Mouse (Mus musculus) CH12.LX (cell line): Measurements from ENCODE around the gene Ablim1. TPM values are rescaled to one million over a fixed set of nuclear protein-coding genes. Genes with fewer than 3 reads are reported as not detected.

Source experiments
- DNase-seq: peaks from one replicate; pipeline ENCODE4 v3.0.0-alpha.2; 2013; ENCODE audit errors: extremely low read depth
- H3K27ac ChIP-seq: 2 replicates; pipeline ENCODE4 v1.5.1; 2012; ENCODE audit warnings: low read depth, mild to moderate bottlenecking, control low read depth, moderate library complexity; ENCODE audit not compliant: insufficient read depth
- H3K27me3 ChIP-seq: replicated peaks from 2 replicates; pipeline ENCODE3; 2012; ENCODE audit warnings: inconsistent platforms
- H3K36me3 ChIP-seq, 2 experiments: replicated peaks in 1 of 2; 2 replicates each; pipeline versions ENCODE3 to v1.6.1; 2012; ENCODE audit warnings: inconsistent platforms in 1 of 2, low read length in 1 of 2, mild to moderate bottlenecking in 1 of 2, mixed read lengths in 1 of 2, moderate library complexity in 1 of 2; ENCODE audit not compliant: control insufficient read depth in 1 of 2, insufficient read depth in 1 of 2
- H3K4me1 ChIP-seq, 2 experiments: 2 replicates each; pipeline ENCODE4 v1.6.1; 2012; ENCODE audit warnings: inconsistent platforms in 1 of 2, moderate library complexity in 1 of 2; ENCODE audit not compliant: insufficient read depth in 2 of 2, control insufficient read depth in 1 of 2
- H3K4me2 ChIP-seq: 2 replicates; pipeline ENCODE4 v1.6.1; 2012; ENCODE audit warnings: low read depth, mild to moderate bottlenecking, control low read depth; ENCODE audit not compliant: poor library complexity, insufficient read depth, severe bottlenecking
- H3K4me3 ChIP-seq, 3 experiments: fragments of 150-350 bp in 1 of 3; sonication (generic) in 1 of 3; replicated peaks in 1 of 3; 2 replicates each; pipeline versions ENCODE3 to v1.5.1; 2011 to 2012; ENCODE audit warnings: low read depth in 2 of 3, low read length in 2 of 3, mild to moderate bottlenecking in 2 of 3, moderate library complexity in 2 of 3, control low read depth in 1 of 3, improper control_type of control experiment in 1 of 3, inconsistent platforms in 1 of 3, mixed read lengths in 1 of 3; ENCODE audit not compliant: poor library complexity in 1 of 3
- H3K79me2 ChIP-seq: replicated peaks from 2 replicates; pipeline ENCODE4 v1.6.1; 2012; ENCODE audit warnings: mild to moderate bottlenecking, moderate library complexity; ENCODE audit not compliant: control insufficient read depth, poor library complexity, insufficient read depth, severe bottlenecking; ENCODE audit errors: extremely low read depth
- H3K9ac ChIP-seq: 2 replicates; pipeline ENCODE4 v1.6.1; 2012; ENCODE audit warnings: low read depth, mild to moderate bottlenecking, control low read depth, moderate library complexity; ENCODE audit not compliant: insufficient read depth
- H3K9me3 ChIP-seq: replicated peaks from 2 replicates; pipeline ENCODE3; 2012; ENCODE audit warnings: low read length, inconsistent platforms, mixed read lengths
- BHLHE40 ChIP-seq: IDR thresholded peaks from 2 replicates; pipeline ENCODE4 v1.6.1; 2011; ENCODE audit warnings: mild to moderate bottlenecking, low read depth, low read length, improper control_type of control experiment
- CHD1 ChIP-seq: IDR thresholded peaks from 2 replicates; pipeline ENCODE4 v1.6.1; 2012; ENCODE audit warnings: low read depth, low read length, improper control_type of control experiment, inconsistent platforms
- CHD2 ChIP-seq: IDR thresholded peaks from 2 replicates; pipeline ENCODE4 v1.6.1; 2011; ENCODE audit warnings: low read length, improper control_type of control experiment
- E2F4 ChIP-seq: IDR thresholded peaks from 2 replicates; pipeline ENCODE4 v1.6.1; 2011; ENCODE audit warnings: low read depth, low read length, improper control_type of control experiment; ENCODE audit not compliant: insufficient replicate concordance
- GABPA ChIP-seq: IDR thresholded peaks from 2 replicates; pipeline ENCODE4 v1.6.1; 2012; ENCODE audit warnings: low read depth, low read length, improper control_type of control experiment, inconsistent platforms; ENCODE audit not compliant: insufficient replicate concordance
- HCFC1 ChIP-seq: IDR thresholded peaks from 2 replicates; pipeline ENCODE4 v1.6.1; 2012; ENCODE audit warnings: low read depth, mild to moderate bottlenecking, inconsistent platforms, low read length, improper control_type of control experiment
- IRF4 ChIP-seq: IDR thresholded peaks from 2 replicates; pipeline ENCODE4 v1.6.1; 2014; ENCODE audit warnings: low read depth, mild to moderate bottlenecking, inconsistent platforms, low read length, improper control_type of control experiment
- JUN ChIP-seq: IDR thresholded peaks from 2 replicates; pipeline ENCODE4 v1.6.1; 2011; ENCODE audit warnings: low read depth, mild to moderate bottlenecking, low read length, improper control_type of control experiment, moderate library complexity; ENCODE audit not compliant: insufficient read depth
- JUND ChIP-seq: conservative IDR thresholded peaks from 2 replicates; pipeline ENCODE4 v1.6.1; 2011; ENCODE audit warnings: low read depth, low read length, improper control_type of control experiment
- KAT2A ChIP-seq: IDR thresholded peaks from 2 replicates; pipeline ENCODE4 v1.6.1; 2012; ENCODE audit warnings: low read length, improper control_type of control experiment, inconsistent platforms; ENCODE audit not compliant: insufficient replicate concordance
- MAX ChIP-seq: IDR thresholded peaks from 2 replicates; pipeline ENCODE4 v1.6.1; 2011; ENCODE audit warnings: low read length, improper control_type of control experiment
- MXI1 ChIP-seq: IDR thresholded peaks from 2 replicates; pipeline ENCODE4 v1.6.1; 2011; ENCODE audit warnings: mild to moderate bottlenecking, low read depth, low read length, improper control_type of control experiment
- NELFE ChIP-seq: IDR thresholded peaks from 2 replicates; pipeline ENCODE4 v1.6.1; 2011; ENCODE audit warnings: low read depth, low read length, improper control_type of control experiment
- NRF1 ChIP-seq: IDR thresholded peaks from 2 replicates; pipeline ENCODE4 v1.6.1; 2014; ENCODE audit warnings: low read depth, mild to moderate bottlenecking, inconsistent platforms, low read length, improper control_type of control experiment, moderate library complexity
- PAX5 ChIP-seq: IDR thresholded peaks from 2 replicates; pipeline ENCODE4 v1.6.1; 2012; ENCODE audit warnings: low read length, inconsistent platforms, mixed read lengths
- POLR2A ChIP-seq: IDR thresholded peaks from 2 replicates; pipeline ENCODE4 v1.6.1; 2011; ENCODE audit warnings: low read depth, mild to moderate bottlenecking, improper control_type of control experiment, low read length
- RCOR1 ChIP-seq: conservative IDR thresholded peaks from 2 replicates; pipeline ENCODE4 v1.6.1; 2012; ENCODE audit warnings: low read depth, mild to moderate bottlenecking, inconsistent platforms, low read length, improper control_type of control experiment
- SIN3A ChIP-seq: IDR thresholded peaks from 2 replicates; pipeline ENCODE4 v1.6.1; 2012; ENCODE audit warnings: low read length, improper control_type of control experiment, inconsistent platforms
- TCF12 ChIP-seq: IDR thresholded peaks from 2 replicates; pipeline ENCODE4 v1.6.1; 2014; ENCODE audit warnings: low read depth, mild to moderate bottlenecking, inconsistent platforms, low read length, improper control_type of control experiment
- ZC3H11A ChIP-seq: IDR thresholded peaks from 2 replicates; pipeline ENCODE4 v1.6.1; 2012; ENCODE audit warnings: low read depth, mild to moderate bottlenecking, inconsistent platforms, low read length, improper control_type of control experiment
- ZKSCAN1 ChIP-seq: IDR thresholded peaks from 2 replicates; pipeline ENCODE4 v1.6.1; 2012; ENCODE audit warnings: low read depth, inconsistent platforms, low read length, improper control_type of control experiment, borderline replicate concordance
- ZMIZ1 ChIP-seq: IDR thresholded peaks from 2 replicates; pipeline ENCODE4 v1.6.1; 2012; ENCODE audit warnings: low read depth, mild to moderate bottlenecking, inconsistent platforms, low read length, improper control_type of control experiment
- dilution Hi-C: fragments of 300-500 bp; cut with MboI; formaldehyde crosslinking; loops from 2 replicates; pipeline ENCODE4 v1.14.3; 2020; ENCODE audit warnings: low sequenced_read_pairs; ENCODE audit not compliant: extremely low pct_unique_long_range_greater_than_20kb, extremely low pct_ligation_motif_present
- in situ Hi-C: fragments of 300-500 bp; cut with MboI; formaldehyde crosslinking; loops from 3 replicates; pipeline ENCODE4 v1.14.3; 2019; ENCODE audit warnings: low sequenced_read_pairs, low pct_ligation_motif_present, low pct_unique_long_range_greater_than_20kb, mixed read lengths
- polyA plus RNA-seq: library from polyadenylated mRNA; unstranded; fragments of >175 nt; gene quantifications from 2 replicates; pipeline ENCODE4 v1.2.1, GENCODE M21; 2012; ENCODE audit warnings: low read depth; ENCODE audit not compliant: insufficient read length
- total RNA-seq, 2 experiments: library from RNA; depleted of rRNA; stranded (reverse); fragments of 300-350 nt in 1 of 2; fragments of >200 nt in 1 of 2; gene quantifications; 2 replicates each; pipeline ENCODE4 v1.2.3; 2012 to 2014

The Ablim1 gene
- total and polyA plus RNA-seq, 3 experiments, result 0.85 to 2.4 (median 2.0) TPM

DNA sequence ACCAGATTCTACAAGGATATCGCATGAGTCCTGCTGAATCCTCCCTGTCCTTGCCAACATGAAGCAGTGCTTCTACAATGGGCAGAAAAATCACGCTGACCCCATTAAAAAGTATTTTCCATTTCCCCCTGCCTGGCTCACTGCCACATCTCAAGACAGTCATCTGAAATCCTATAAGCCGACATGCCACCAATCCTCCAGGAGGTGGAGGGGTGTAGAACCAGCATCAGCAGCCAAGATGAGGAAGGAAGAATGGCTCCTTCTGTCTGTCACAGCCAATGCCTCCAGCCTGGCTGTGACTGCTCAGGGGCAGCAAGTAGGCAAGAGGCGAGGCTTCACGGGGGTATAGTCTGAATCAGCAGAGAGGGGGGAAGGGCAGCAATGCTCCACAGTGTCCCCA lies 47.2 kb downstream of the Ablim1 start:
- H3K9ac ChIP-seq, result no peak overlapping the region
- no peak for DNase-seq
- H3K4me3 ChIP-seq, result no peak overlapping the region
- no peak overlapping the region for H3K27ac ChIP-seq
- in situ Hi-C loops (no loop called here), dilution Hi-C loops (no loop called here)
- peaks cover 2 to 9% of the 10 kb centered on the region in 2 experiments for H3K4me1 ChIP-seq
- no peak overlapping the region for H3K4me2 ChIP-seq
- no peaks in the 10 kb centered on the region for H3K27me3 ChIP-seq
- no peaks in the 10 kb centered on the region for H3K36me3 ChIP-seq
- TF ChIP-seq CHD2 (no peak), CHD1 (no peak), GABPA (no peak), JUND (no peak), MAX (no peak), ZC3H11A (no peak)
- no peaks in the 10 kb centered on the region for H3K79me2 ChIP-seq
- no peaks in the 10 kb centered on the region for H3K9me3 ChIP-seq

- H3K4me2 ChIP-seq, result no peak overlapping the region
- DNase-seq, result no peak
- H3K9ac ChIP-seq, result no peak overlapping the region
- H3K4me3 ChIP-seq, result no peak overlapping the region
- no peak overlapping the region for H3K27ac ChIP-seq
- H3K27me3 ChIP-seq, result no peaks in the 10 kb centered on the region
- H3K79me2 ChIP-seq, result no peaks in the 10 kb centered on the region
- H3K36me3 ChIP-seq, result no peaks in the 10 kb centered on the region
- TF ChIP-seq ZKSCAN1 (no peak), IRF4 (no peak), JUND (no peak), NRF1 (no peak), KAT2A (no peak), HCFC1 (no peak)
- H3K9me3 ChIP-seq, result no peaks in the 10 kb centered on the region
- in situ Hi-C loops, result no loop called here
- H3K4me1 ChIP-seq, result peaks cover 0 to 3% of the 10 kb centered on the region in 2 experiments; a peak in 1 of 4 replicates
- dilution Hi-C loops, result no loop called here
Observed at GRCm38 (mm10) chr19:57266374-57267085, 48.2 kb downstream of the Ablim1 start.

DNA sequence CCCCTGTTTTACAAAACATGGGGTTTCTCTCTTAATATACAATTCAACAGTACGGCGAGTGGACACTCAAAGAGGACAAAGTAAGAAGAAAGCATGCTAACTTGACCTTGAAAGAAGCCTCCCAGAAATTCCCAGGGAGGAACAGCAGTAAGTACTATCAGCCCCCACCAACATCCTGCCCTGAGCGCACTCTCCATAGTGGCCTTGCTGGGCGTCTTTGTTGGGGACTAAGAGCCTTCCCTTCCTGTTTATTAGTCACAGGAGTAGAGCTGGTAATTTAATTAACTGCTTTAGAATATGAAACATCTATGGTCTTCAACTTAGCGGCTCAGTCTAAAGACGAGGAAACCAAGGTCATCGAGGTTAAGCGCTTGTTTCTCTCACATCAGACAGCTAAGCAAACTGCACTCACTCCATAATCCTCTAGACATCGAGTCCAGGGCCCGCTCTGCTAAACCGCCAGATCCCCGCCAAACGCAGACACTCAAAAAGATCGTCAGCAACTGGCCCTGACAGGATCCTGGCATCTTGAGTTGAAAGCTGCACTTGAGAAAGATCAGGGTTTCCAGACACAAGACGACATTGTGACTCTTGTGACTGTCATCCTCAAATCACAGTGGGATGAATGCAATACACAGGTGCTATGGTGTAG lies 50.3 kb downstream of the Ablim1 start:
- H3K27ac ChIP-seq, result no peak overlapping the region
- no peak overlapping the region for H3K4me2 ChIP-seq
- H3K4me1 ChIP-seq, result no peaks in the 10 kb centered on the region
- H3K4me3 ChIP-seq, result no peak overlapping the region
- DNase-seq, result no peak
- dilution Hi-C loops (no loop called here), in situ Hi-C loops (no loop called here)
- H3K79me2 ChIP-seq, result no peaks in the 10 kb centered on the region
- H3K36me3 ChIP-seq, result no peaks in the 10 kb centered on the region
- no peaks in the 10 kb centered on the region for H3K27me3 ChIP-seq
- no peaks in the 10 kb centered on the region for H3K9me3 ChIP-seq
- H3K9ac ChIP-seq, result no peak overlapping the region
- no peak for TF ChIP-seq MXI1
- no peak for TF ChIP-seq NELFE
- no peak for TF ChIP-seq SIN3A
- no peak for TF ChIP-seq POLR2A
- TF ChIP-seq MAX, result no peak
- TF ChIP-seq JUN, result no peak
- no peak for TF ChIP-seq KAT2A
- no peak for TF ChIP-seq PAX5
- TF ChIP-seq CHD2, result no peak
- TF ChIP-seq ZMIZ1, result no peak
- TF ChIP-seq TCF12, result no peak
- TF ChIP-seq BHLHE40, result no peak
- no peak for TF ChIP-seq E2F4
- TF ChIP-seq RCOR1, result no peak
